Mouse (Mus musculus) CH12F3 (cell line): ENCODE results near the gene A830018L16Rik.
"Not testable (repeated sequence)": the region's sequence is repeated elsewhere in the genome, so short reads cannot be mapped to it uniquely, and the experiment has no call there.

Source experiments
- in situ Hi-C: fragments of 300-500 bp; cut with MboI; formaldehyde crosslinking; loops from 2 replicates; pipeline ENCODE4 v1.14.3; 2020; ENCODE audit warnings: low sequenced_read_pairs

Gene A830018L16Rik

DNA sequence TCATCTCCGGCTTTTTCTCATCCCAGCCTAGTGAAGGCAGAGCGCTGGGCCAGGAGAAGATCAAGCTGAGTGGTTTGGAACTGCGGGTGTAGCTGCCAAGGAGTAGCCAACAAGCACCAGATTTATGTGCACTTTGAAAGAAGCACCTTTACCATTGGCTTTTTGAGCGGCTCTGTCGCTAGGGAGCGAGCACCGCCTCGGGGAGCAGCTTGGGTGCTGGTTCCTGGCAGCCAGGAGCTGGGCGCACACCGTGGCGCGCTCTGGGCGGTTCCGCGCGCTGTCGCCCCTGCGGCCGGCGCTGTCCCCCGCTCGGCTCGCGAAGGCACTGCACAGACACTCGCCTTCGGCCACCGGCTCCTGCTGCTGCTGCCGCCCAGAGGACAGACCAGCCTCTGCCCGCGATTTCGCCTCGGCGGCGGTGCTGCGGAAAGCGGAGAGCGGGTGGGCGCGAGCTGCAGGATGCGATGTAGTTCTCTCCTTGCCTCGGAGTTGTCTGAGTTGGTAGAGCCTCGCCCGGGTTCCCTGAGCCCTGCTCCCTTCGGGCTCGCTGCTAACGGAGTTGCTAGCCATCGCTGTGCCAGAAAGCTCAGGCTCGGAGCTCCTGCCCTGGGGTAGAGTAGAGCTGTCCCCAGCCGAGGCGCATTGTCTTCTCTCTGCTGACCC lies at the start of gene A830018L16Rik:
TSS of gene A830018L16Rik (plus strand) at position 212 of the 663 bp plus-strand sequence.
- in situ Hi-C loops: no loop called here

DNA sequence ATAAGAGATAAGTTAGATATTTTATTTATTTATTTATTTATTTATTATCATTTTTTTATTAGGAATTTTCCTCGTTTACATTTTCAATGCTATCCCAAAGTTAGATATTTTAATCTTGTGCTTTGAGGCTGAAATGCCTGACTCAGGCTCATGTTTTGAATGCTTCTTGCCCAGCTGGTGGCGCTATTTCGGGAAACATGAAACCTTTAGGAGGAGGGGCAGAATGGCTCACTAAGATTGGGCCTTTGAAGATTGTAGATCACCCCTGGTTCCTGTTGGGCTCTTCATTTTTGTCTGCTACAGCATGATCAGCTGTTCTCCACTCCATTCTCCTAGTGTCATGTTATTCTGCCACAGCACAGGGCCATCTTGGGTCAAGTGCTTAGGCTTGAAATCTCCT lies 28.1 kb upstream of the A830018L16Rik start:
- in situ Hi-C loops: no loop called here

DNA sequence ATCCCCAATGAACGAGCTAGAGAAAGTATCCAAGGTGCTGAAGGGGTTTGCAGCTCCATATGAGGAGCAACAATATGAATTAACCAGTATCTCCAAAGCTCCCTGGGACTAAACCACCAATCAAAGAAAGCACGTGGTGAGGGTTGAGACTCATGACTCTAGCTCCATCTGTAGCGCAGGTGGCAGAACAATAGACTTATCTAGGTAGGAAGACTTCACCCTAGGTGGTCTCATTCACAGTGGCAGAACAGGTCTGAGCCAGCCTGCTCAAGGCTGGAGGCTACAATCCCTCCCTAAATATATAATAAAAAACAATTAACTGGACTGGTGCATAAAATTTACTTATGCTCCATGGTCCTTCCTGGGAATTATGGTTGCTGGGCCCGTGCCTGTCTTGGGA lies 18.5 kb upstream of the A830018L16Rik start:
- in situ Hi-C loops: no loop called here

DNA sequence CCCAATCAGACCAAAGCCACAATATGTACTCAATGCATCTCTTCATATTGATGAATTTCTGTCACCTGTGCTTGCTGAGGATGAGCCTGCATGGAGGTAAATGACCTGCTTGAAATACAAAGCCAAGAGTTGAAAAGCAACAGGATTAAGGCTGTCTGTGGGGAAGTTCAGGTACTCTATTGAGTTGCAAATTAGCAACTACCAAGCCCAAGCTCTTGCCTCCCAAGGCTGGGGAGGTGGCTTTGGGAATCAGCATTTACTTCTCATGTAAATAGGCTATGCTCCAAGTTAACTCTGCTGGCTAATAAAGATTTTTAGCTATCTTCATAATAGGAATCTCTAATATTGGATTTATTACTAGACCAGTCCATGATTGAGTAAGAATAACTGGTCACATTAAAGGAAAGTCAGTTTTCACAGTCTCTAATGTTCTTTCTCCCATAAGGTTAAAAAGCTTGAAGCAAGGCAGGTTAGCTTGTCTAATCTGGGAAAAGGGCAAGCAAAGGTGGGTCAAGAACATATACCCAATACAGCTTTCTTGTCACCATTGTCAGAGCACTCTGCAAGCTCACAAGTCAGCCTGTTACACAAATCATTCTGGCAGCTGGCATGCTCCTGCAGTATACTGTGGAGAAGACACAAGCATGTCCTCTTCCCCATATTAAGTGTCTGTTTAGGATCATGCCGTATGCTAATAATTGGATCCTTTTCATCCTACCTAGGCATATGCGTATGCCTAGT lies 17.7 kb upstream of the A830018L16Rik start:
- in situ Hi-C loops: no loop called here

DNA sequence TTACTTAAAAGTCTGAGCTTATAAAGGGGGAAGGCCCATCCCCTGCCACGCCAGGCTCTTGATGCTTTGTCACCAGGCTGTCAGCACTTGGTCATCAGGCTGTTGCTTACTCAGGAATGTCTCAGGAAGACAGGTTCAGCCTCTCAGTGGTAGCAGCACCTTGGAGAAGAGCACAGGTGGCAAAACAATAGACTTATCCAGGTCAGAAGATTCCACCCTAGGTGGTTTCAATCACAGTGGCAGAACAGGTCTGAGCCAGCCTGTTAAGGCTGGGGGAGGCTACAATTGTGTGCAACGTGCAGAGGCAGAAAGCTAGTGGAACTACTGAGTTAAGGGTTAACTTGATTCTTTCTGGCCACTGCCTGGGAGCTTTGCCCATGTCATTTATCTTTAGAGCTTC lies 12.7 kb upstream of the A830018L16Rik start:
- in situ Hi-C loops: no loop called here

DNA sequence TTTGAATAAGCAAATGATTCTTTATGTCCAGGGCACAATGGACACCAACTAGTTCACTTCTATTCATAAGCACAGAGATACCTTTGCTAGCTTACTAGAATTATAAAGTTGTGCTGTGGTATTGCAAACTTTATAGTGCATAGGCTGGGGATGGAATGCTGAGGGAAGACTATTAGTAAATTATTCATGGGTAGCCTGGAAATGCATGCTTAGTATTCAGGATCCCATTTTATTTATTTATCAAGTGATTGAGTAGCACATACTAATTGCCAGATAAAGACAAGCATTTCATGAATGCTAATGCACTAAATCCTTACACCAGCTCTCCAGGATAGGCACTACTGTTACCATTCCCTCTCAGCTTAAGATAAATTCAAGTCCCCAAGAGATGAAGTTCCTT lies 8.4 kb upstream of the A830018L16Rik start:
- in situ Hi-C loops: no loop called here

DNA sequence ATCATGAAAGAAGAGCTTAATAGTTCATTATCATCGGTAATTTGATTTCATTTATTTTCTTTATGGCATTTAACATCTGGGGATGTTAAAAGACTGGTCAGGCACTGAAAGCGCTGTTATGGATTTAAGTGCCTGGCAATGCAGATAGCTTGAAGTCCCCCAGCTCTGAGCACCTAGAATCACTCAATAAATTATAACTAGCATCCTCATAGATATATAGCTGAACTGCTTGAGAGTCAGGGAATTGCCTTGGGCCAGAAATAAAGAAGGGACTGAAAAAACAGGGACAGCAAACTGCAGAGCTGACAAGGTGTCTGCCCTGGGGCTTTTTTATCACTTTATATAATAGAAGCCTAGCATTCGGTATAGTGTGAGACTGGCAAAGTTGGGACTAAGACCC lies 7.9 kb upstream of the A830018L16Rik start:
- in situ Hi-C loops: no loop called here

DNA sequence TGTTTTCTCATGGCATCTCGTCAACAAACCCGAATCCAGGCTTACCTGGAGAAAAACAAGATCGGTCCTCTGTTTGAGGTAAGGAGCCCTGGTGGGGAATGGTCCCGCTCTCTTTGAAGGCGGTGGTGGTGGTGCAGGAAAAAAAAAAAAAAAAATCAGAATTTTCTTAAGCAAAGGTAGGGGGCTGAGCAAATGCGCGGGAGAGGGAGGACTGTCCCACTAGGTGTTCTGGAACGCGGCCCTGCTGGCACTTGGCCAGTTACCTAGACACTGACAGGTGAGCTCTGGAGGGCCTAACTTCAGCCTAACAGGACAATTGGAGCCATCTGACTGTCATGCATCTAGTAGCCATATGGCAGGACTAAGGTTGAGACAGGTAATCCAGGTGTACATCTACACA lies 655 bp downstream of the A830018L16Rik start:
- in situ Hi-C loops: no loop called here

DNA sequence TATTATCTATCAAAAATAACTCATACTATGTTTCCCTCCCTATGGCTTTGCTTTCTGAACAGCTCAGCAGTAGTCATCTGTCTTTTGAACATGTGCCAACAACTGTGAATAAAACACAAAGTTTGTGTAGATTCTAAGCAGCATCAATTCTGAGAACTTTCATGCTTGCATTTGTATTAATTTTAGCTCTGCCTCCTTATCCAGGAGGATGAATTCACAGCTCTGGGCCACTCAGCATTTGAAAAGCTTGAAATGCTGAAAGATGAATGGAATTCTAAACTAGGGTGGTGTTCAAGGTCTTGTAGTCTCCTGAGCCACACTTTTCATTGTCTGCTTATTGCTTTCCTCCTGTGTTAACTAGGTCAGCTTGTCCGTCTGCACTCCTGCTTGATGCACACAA lies 13.4 kb downstream of the A830018L16Rik start:
- in situ Hi-C loops: no loop called here

DNA sequence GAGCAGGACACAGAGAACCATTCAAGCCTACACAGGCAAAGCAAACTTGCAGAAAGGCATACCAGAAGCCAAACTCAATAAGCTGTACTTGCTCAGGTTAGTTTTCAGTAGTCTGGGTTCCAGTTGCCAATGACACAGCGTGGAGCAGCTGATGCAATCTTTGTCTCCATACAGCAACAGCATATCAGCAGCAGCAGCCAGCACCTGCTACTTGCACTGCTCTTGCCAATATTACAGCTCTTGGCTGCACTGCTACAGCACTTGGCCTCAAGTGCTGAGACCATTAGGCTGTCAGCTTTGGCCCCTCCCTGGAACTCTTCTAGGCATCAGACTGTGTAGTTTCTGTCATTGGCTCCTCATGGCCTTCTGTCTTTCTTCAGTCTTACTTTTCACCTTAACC lies 44.4 kb downstream of the A830018L16Rik start:
- in situ Hi-C loops: no loop called here

DNA sequence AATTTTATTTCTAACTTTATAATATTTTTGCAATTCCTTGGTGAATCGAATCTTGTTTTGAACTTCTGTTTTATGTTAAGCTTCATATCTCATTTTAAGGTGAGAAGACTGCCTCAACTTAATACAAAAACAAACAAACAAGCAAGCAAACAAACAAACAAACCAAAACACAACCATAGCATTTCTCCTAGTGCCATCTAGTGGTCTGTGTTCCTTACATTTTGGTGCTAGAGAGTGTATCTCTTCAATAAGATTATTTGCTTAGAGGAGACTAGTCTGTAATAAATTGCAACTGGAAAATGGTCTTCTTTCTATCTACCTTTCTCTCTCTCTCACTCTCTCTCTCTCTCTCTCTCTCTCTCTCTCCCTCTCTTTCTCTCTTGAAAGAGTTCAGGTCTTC lies 52.4 kb downstream of the A830018L16Rik start:
- in situ Hi-C loops: no loop called here

DNA sequence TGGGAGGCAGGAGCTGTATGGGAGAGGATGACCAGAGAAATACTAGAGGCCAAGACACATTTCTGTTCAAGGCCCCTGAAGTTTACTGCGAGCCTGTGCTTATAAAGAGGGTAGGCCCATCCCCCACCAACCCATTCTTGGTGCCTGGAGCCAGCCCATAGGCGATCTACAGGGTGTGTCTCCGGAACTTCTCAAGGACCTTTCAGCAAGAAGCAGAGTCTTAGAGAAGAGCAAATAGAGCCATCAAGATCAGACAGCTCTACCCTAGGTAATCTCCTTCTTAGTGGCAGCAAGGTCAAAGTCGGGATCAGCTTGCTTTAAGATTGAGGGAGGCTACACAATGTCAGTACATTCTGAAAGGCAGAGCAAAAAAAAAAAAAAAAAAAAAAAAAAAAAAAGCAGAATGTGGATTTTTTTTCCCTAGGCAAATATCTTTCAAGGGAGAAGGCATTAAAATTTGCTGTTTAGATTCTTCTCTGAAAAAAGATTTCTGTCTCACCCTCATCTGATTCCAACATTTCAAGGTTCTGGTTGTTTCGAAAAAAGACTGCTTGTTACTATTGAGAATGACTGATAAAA lies 53.2 kb downstream of the A830018L16Rik start:
- in situ Hi-C loops: no loop called here

DNA sequence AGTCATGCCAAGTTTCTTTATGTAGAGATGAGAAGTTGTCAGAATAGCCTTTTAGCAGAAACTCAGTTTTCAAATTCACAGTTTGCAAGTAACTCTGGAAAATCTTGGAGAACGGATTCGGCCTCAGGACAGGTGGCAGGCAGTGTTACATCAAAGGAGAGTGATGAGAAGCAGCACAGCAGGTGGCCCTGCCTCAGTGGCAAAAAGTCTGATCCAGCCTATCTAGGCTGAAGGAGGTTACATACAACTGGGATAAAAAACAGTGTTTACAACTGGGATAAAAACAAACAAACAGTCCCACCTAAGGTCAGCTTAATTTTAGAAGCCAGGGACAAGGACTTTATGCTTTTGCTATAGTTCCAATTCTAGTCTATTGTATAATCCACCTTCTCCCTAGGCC lies 79.0 kb downstream of the A830018L16Rik start:
- in situ Hi-C loops: no loop called here

DNA sequence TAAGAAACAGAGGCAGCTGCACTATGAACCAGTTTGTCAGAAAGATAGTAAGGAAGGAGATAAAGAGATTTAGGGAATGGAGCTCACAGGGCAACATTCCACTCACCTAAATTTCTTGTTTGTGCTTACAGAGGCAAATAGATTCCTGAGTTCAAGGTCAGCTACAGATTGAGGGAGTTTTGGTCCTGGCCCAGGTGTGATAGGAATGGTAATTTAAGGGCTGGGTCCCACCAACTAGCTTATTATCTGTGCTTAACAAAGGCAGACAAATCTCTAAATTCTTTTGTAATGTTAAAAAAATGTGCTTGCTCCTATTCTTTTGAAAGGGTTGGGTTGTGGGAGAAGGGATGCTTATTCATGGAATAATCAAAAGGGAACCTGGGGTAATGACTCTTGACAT lies 87.7 kb downstream of the A830018L16Rik start:
- in situ Hi-C loops: no loop called here

DNA sequence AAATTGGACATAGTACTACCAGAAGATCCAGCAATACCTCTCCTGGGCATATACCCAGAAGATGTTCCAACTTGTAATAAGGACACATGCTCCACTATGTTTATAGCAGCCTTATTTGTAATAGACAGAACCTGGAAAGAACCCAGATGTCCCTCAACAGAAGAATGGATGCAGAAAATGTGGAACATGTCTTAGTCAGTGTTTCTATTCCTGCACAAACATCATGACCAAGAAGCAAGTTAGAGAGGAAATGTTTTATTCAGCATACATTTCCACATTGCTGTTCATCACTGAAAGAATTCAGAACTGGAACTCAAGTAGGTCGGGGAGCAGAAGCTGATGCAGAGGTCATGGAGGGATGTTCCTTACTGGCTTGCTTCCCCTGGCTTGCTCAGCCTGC lies 135.9 kb downstream of the A830018L16Rik start:
- in situ Hi-C loops: not testable (repeated sequence)

DNA sequence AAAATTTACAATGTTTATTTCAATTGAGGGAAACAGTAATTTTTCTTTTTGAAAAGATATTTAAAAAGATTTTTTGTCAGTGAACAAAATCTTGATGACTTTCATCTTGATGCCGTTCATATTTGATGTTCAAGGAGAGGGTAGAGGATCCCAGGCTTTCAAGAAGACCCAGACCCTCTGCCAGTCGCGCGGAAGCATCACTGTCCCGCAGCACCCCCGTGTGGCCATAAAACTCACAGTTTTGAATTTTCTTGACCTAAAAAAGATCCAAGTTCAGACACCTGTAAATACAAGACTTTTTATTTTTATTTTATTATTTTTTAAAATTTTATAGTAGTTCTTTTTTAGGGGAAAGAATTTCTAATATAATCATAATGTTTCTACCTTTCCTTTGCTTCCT lies 151.4 kb downstream of the A830018L16Rik start:
- in situ Hi-C loops: no loop called here

DNA sequence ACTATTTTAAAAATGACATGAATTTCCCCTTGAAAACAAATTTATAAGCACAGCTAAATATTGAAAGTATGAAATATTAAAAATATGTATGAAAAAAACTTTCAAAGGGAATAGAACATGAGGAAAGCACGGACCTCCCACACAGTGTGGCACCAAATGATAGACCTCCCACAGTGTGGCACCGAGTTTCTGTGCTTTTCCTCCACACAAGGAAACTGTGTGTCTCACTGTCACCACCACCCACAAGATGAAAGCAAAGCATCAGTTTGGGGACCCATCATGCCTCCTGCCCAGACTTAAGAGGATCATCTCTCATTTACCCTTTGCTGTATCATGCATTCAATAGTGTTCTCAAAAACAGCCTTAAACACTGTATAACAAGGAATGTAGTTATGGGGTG lies 152.8 kb downstream of the A830018L16Rik start:
- in situ Hi-C loops: no loop called here

DNA sequence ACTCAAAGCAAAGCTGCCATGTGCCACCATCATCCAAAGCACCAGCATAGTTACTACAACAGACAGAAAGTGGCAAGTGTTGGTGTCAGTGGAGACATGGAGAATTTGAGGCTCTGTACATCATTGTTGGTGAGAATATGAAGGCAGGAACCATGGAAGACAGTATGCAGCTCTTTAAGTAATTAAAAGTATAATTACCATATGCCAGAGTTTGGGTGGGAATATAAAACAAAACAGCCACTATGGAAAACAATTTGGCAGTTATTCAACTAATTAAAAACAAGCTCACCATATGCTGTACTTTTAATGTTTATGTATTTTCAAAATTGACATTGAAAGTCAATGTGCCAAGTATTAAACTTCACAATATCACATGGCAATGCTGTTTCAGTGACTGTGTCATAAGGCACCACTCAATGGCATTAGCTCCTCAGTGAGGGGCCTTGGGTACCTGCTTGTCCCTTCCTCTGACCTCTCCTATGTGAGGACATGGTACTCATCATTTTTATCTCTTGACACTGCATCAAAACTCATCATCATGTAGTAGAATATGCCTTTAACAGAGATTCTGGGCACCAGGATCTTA lies 153.5 kb downstream of the A830018L16Rik start:
- in situ Hi-C loops: no loop called here

DNA sequence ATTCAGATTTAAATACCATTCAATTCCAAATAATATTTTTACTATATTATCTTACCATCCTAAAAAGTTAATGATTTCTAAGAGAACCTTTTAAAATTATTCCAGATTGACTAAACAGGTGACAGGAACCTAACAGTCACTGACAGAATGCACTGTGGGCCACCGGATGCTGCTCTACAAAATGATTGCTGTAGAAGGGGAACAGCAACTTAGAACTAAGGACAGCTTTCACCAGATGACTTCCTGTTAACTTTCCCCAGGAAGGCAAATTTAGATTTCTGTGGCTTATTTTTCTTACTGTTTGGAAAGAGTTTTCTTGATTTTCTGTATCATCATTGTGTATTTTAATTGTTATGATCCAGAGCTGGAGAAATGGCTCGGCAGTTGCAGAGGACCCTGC lies 156.4 kb downstream of the A830018L16Rik start:
- in situ Hi-C loops: no loop called here

DNA sequence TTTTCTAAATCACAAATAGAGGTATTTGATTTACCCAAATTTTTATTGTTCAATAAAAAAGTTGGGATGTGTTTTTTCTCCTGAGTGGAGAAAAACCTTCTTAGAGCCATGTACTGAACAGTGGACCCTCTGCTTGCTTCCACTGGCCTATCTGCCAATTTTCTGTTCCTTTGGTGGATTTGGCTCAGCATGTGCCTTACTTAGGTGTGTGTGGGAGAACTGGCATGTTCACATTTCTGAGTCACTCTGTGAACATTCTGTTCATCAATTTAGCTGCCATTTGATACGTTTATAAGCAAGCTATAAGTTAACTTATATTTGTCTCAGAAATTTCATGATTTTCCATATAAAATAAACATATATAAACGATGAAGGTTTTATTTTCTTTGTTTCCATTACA lies 159.6 kb downstream of the A830018L16Rik start:
- in situ Hi-C loops: no loop called here

DNA sequence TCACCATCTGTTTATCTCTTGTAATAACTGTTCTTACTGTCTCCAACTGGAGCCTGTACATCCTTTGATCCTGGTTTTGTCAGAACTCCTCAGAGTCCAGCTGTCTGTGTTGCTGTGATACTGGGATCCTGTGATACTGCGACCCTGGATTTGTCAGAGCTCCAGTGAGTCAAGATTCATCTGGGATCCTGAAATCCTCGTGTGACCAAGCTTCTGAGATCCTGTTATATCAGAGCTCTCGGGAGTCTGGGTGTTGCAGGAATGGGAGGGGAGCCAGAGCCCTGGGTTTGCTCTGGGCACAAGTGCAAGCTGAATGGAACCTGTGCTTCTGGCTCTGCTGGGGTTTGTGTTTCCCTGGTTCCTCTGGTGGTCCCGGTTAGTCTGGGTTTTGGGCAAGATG lies 166.1 kb downstream of the A830018L16Rik start:
- in situ Hi-C loops: no loop called here

DNA sequence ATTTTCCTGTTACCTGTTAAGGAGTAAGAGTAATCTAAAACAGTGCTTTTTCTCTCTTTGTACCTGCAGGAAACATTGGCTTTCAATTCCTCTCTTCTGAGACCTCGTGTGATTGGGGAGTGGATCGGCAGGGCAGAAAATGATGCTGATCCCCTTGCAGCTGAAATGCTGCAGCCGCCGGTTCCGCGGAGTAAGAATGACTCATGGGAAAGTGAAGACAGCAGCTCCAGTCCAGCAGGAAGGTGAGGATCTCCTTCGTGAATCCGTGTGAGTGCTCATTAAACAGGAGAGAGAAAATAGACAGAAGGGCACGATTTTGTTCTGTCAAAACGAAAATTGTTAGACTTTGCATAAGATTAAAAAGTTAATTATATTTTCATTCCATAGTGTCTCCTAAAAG lies 174.4 kb downstream of the A830018L16Rik start:
- in situ Hi-C loops: no loop called here
